Mouse (Mus musculus): ENCODE results near the gene Shank2.

DNA sequence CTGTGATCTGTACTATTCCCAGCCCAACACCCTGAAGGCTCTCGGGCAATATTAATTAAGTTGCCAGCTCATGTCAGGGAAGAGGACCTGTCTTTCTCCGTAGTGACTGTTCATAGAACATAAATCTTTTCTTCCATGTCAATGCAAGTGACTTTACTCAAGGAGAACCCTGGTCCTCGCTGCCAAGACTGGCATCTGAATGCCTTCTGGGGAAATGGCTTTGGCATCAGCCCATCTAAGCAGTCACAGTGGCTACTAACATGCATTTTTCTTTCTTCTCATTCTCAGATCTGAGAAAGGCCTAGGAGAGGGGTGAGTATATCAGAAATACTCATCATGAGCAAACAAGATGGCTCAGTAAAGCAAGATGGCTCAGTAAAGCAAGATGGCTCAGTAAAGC, 138.7 kb downstream of the Shank2 start:
- TF ChIP-seq CTCF (IDR thresholded peaks at IDR 0.05; ENCODE audit: low read depth) (no peak), EP300 (IDR thresholded peaks at IDR 0.05; ENCODE audit: low read depth) (no peak)
